Mouse (Mus musculus): Measurements from ENCODE around the gene Epo. TPM values are rescaled to one million over a fixed set of nuclear protein-coding genes. Genes with fewer than 3 reads are reported as not detected.

Gene Epo
- polyA plus RNA-seq, 1 experiment from 2014 or later: not detected

DNA sequence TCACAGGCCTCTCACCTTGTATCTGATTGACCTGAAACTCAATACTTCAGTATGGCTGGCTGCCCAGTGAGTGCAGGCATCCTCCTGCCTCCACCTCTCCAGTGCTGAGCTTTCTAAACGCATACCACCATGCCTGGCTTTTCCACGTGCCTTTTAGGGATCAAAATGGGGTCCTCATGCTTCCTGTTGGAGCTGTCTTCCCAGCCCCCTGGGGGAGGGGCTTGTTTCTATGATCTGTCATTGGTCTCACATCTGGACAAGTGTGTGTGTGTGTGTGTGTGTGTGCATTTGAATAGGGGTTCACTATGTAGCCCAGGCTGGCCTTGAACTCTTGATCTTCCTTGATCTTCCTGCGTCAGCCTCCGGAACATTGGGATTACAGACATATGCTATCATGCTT is 4.4 kb upstream of the Epo start:
- no peak overlapping the region for H3K9ac ChIP-seq
- ATAC-seq (ENCODE audit: insufficient number of reproducible peaks, insufficient read depth, low FRiP score, low TSS enrichment, low read depth): no peak
- 0 out of 2 replicates have a peak, but pooled peaks cover 3% of the 10 kb centered on the region for H3K4me1 ChIP-seq
- no peaks in the 10 kb centered on the region for H3K36me3 ChIP-seq
- 61% methylated on average over 4 of the region's 4 CpGs for WGBS
- H3K9me3 ChIP-seq: no peaks in the 10 kb centered on the region
- no peak overlapping the region for H3K4me3 ChIP-seq
- no peak overlapping the region for H3K27ac ChIP-seq
- no peaks in the 10 kb centered on the region for H3K27me3 ChIP-seq
- no peak overlapping the region for H3K4me2 ChIP-seq

DNA sequence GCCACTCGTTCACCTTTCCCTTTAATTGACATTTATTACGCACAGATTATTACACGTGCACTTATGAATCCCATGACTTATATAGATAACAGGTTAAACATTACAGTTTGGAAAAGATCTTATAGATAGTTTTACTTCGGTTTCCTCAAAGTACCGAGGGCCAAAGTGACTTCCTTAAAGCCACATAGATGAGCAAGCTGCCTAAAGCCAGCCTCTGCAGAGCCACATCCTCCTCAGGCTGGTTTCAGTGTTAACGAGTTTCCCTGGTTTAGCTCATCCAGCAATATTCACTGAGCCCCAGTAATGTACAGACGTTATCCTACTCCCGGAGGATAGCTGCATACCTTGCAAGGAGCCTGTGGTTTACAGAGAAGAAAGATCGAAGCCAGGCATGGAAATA is 2.3 kb upstream of the Epo start:
- 82% methylated on average over 9 of the region's 9 CpGs for WGBS
- peaks cover 7% of the 10 kb centered on the region for H3K4me1 ChIP-seq
- no peaks in the 10 kb centered on the region for H3K36me3 ChIP-seq
- no peaks in the 10 kb centered on the region for H3K27me3 ChIP-seq
- no peak overlapping the region for H3K4me3 ChIP-seq
- H3K9ac ChIP-seq: no peak overlapping the region
- no peak overlapping the region for H3K4me2 ChIP-seq
- H3K9me3 ChIP-seq: no peaks in the 10 kb centered on the region
- no peak for ATAC-seq (ENCODE audit: insufficient number of reproducible peaks, insufficient read depth, low FRiP score, low TSS enrichment, low read depth)
- no peak overlapping the region for H3K27ac ChIP-seq

DNA sequence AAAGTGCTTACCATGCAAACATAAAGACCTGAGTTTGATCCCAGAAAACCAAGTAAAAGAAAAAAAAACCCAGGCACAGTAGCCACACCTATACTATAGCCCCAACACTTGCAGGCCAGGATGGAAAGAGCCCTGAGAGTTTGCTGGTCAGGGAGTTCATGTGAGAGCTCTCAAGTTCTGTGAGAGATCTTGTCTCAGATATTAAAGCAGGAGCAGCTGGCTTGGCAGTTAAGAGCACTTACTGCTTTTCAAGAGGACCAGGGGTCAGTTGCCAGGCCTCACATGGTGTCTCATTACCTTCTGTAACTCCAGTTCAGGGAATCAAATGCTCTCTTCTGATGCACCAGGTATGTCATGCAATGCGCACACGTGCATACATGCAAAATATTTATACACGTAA is 1.7 kb upstream of the Epo start:
- H3K4me3 ChIP-seq: no peak overlapping the region
- WGBS: 89% methylated on average over 3 of the region's 3 CpGs
- no peak for ATAC-seq (ENCODE audit: insufficient number of reproducible peaks, insufficient read depth, low FRiP score, low TSS enrichment, low read depth)
- no peaks in the 10 kb centered on the region for H3K27me3 ChIP-seq
- H3K27ac ChIP-seq: no peak overlapping the region
- H3K9ac ChIP-seq: no peak overlapping the region
- H3K36me3 ChIP-seq: peaks cover 5% of the 10 kb centered on the region
- no peak overlapping the region for H3K4me2 ChIP-seq
- H3K9me3 ChIP-seq: no peaks in the 10 kb centered on the region
- H3K4me1 ChIP-seq: peaks cover 13% of the 10 kb centered on the region

DNA sequence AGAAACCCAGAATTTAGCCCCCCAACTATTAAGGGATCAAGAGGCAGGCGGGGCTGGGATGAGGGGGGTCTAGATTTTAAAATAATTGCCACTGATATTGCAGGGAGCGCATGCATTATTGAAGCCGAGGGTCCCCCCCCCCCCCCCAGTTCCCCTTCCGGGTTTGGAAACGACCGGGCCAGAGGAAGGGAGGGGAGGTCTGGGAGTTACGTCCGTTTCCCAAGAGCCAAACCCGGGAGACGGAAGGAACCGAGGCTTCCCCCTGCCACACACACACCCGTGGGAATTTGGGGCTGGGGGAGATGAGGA is 280 bp downstream of the Epo start:
- peak overlapping the region; percentile 94 for H3K9ac ChIP-seq
- H3K27me3 ChIP-seq: no peaks in the 10 kb centered on the region
- peak overlapping the region; percentile 91 for H3K4me3 ChIP-seq
- ATAC-seq (ENCODE audit: insufficient number of reproducible peaks, insufficient read depth, low FRiP score, low TSS enrichment, low read depth): no peak
- 0% methylated on average over 11 of the region's 12 CpGs for WGBS
- peak overlapping the region; percentile 93 for H3K27ac ChIP-seq
- no peaks in the 10 kb centered on the region for H3K9me3 ChIP-seq
- H3K4me2 ChIP-seq: peak overlapping the region; percentile 97
- peaks cover 19% of the 10 kb centered on the region for H3K4me1 ChIP-seq
- H3K36me3 ChIP-seq: peaks cover 25% of the 10 kb centered on the region

DNA sequence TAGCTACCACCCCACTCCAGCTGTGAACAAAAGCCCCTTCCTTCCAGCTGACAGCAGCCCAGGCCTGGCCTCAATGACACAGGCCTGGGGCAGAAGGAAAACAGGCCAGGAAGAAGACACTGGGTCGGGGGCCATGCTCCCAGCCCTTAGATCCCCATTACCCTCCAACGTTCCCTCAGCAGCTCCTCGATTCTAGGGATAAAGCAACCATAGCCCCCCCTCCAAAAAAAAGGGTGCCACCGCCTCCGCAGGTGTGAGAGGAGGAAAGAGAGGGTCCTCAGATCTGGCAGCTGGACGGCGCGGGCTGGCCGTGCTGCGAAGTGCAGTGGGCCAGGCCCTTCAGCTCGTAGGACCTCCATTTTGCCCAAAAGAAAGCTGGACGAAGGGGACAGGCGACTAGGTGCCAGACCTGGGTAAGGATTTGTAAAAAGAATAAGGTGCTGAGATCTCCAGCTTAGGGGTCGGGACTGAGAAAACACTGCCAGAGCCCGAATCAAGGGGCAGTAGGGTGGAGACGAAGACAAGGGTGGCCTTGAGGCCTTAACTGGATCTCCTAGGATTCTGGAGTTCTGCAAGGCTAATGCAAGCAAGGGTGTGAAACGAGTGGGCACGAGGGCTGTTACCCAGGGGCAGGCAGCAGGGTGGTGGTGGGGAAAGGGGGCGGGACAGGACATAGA is 773 bp downstream of the Epo start:
- H3K9me3 ChIP-seq: no peaks in the 10 kb centered on the region
- H3K36me3 ChIP-seq: peaks cover 30% of the 10 kb centered on the region
- H3K9ac ChIP-seq: peak overlapping the region; percentile 94
- H3K4me1 ChIP-seq: peaks cover 16% of the 10 kb centered on the region
- peak overlapping the region; percentile 91 for H3K4me3 ChIP-seq
- peak overlapping the region; percentile 93 for H3K27ac ChIP-seq
- under 1% methylated on average over 19 of the region's 19 CpGs for WGBS
- H3K27me3 ChIP-seq: no peaks in the 10 kb centered on the region
- H3K4me2 ChIP-seq: peak overlapping the region; percentile 97
- no peak for ATAC-seq (ENCODE audit: insufficient number of reproducible peaks, insufficient read depth, low FRiP score, low TSS enrichment, low read depth)

DNA sequence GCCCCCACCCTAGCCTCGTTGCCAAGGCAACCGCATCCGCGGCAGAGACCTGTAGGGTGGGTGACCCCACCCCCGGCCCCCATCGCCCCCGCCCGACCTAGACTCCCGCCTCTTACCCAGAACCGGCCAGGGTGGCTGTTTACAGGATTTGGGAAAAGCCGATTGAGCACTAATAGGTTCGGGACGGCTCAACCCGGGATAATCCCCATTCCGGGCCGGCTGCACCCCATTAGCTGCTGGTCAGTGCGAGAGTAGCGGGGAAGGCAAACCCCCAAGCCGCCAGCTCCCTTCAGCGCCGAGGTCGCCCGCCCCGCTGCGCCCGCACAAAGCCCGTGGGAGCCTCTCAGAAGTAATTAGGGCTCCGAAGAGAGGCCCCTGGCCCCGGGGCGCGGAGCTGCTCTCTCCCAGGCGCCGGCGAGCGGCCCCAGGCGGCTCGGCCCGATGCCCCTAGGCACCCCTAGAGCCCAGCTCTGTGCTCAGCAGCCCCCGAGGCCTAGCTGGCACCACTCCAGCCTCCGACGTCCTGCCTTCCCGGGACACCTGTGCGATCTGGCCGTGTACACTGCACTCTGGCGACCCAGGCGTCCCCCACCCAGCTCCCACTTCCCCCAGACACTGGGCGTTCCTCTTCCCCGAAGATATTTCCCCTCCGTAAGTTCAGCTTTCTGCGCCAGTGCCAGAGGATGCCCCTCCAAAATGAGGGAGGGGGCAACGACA is 1.5 kb downstream of the Epo start:
- Histone ChIP-seq H3K4me3 (peak overlapping the region; percentile 91), H3K4me2 (peak overlapping the region; percentile 97), H3K27ac (peak overlapping the region; percentile 93), H3K9me3 (no peaks in the 10 kb centered on the region), H3K27me3 (no peaks in the 10 kb centered on the region), H3K9ac (peak overlapping the region; percentile 94), H3K4me1 (peaks cover 17% of the 10 kb centered on the region), H3K36me3 (peaks cover 37% of the 10 kb centered on the region)
- ATAC-seq (ENCODE audit: insufficient number of reproducible peaks, insufficient read depth, low FRiP score, low TSS enrichment, low read depth): no peak; the same call in 1 of the 2 replicates
- WGBS: 0% methylated on average over 51 of the region's 51 CpGs

DNA sequence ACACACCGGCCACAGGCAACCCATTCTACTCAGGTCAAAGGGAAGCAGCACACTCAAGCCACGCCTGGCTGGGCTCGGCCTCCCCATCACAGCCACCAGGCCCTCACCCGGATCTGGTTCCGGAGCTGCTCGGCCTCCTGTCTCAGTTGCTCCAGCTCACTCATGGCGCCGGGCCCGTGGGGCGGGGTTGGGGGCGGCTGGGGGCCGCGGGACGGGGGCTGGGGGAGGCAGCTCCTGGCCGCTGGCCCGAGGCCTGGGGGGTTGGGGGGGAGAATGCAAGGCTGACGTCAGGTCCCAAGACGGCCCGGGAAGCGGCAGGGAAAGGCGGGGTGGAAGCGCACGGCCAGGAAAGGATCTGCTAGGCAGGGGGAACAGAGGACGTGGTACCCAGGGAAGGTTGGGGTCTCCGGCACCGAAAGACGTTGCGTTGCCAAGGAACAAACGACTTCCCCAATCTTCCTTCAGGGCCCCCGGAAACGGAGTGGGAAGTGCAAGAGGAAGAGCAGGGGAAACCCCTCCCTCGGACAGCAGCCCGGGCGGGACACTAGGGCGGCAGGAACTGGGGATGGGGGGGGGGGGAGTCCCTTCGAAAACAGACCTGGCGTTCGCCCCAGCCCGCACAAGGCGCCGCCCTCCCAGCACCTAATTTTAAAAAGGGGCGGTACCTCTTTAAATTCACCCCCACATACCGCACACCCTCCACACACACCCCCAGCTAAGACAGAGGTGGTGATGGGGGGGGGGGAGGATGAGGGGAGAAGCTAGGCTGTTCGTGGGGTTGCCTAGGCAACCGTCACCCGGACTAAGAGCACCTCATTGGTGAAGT is 2.2 kb downstream of the Epo start:
- Histone ChIP-seq H3K9me3 (no peaks in the 10 kb centered on the region), H3K27ac (peak overlapping the region; percentile 93), H3K36me3 (peaks cover 44% of the 10 kb centered on the region), H3K9ac (peak overlapping the region; percentile 94), H3K4me3 (peak overlapping the region; percentile 91), H3K4me1 (peaks cover 23% of the 10 kb centered on the region), H3K4me2 (peak overlapping the region; percentile 97), H3K27me3 (no peaks in the 10 kb centered on the region)
- WGBS: under 1% methylated on average over 45 of the region's 46 CpGs
- ATAC-seq (ENCODE audit: insufficient number of reproducible peaks, insufficient read depth, low FRiP score, low TSS enrichment, low read depth): peak; percentile 29; the same call in 1 of the 2 replicates

DNA sequence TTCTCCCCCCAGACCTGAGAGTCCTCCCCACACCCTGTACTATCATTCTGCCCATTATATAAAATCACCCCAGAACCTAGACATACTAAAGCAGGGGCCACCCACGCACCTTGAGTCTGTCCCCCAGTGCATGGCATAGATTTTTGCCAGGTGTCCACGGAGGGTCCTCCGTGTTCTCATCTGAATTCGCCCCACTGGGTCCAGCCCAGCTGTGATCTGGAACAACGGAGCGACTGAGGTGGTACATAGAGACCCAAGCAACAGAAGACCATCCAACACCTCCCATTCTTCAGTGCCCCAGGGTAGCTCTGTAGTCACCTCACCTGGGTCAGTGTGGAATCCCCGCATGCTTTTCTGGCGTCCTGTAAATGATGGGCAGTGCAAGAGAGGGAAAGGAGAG is 3.0 kb downstream of the Epo start:
- H3K4me3 ChIP-seq: peak overlapping the region; percentile 91
- H3K4me2 ChIP-seq: peak overlapping the region; percentile 97
- no peaks in the 10 kb centered on the region for H3K9me3 ChIP-seq
- H3K9ac ChIP-seq: peak overlapping the region; percentile 94
- ATAC-seq (ENCODE audit: insufficient number of reproducible peaks, insufficient read depth, low FRiP score, low TSS enrichment, low read depth): no peak
- 69% methylated on average over 8 of the region's 8 CpGs for WGBS
- H3K4me1 ChIP-seq: peaks cover 23% of the 10 kb centered on the region
- peaks cover 51% of the 10 kb centered on the region for H3K36me3 ChIP-seq
- no peaks in the 10 kb centered on the region for H3K27me3 ChIP-seq
- H3K27ac ChIP-seq: peak overlapping the region; percentile 93

DNA sequence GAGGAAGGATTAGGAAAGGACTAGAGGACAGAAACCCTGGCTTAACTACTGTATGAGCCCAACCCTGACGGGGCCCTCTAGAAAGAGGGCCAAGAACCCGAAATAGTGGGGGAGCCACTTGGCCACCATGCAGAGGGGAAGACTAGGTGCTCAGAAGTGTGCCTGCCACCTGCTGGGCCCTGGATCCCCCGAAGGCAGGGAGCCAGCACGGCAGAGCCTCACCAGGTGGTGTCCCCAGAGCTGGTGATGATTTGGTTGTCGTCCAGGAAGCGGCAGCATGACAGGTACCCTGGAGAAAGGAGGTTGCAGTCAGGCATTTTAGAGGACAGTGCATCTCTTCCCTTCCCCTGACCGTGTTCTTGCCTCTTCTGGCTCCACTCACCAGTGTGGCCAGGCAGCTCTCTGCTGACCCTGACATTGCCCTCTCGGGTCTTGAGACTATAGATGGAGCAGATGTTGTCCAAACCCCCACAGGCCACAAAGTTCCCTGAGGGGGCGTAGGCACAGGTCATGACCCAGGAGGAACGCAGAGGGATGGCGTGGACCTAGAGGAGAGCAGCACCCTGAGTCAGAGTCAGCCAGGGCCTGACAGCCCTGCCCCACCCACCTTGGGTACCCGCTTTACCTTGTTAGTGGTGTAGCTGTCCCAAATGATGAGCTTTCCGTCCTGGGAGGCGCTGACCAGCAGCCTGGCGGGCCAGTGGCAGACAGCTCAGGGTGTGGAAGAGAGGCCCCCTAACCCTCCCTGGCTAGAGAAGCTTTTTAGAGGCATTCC is 3.6 kb downstream of the Epo start:
- Histone ChIP-seq H3K27me3 (no peaks in the 10 kb centered on the region), H3K27ac (peak overlapping the region; percentile 93; the same call in 1 of the 2 replicates), H3K9ac (peak overlapping the region; percentile 94; the same call in 1 of the 2 replicates), H3K9me3 (no peaks in the 10 kb centered on the region), H3K4me1 (peaks cover 23% of the 10 kb centered on the region), H3K4me2 (peak overlapping the region; percentile 97; the same call in 1 of the 2 replicates), H3K4me3 (peak overlapping the region; percentile 91; the same call in 1 of the 2 replicates), H3K36me3 (peaks cover 57% of the 10 kb centered on the region)
- ATAC-seq (ENCODE audit: insufficient number of reproducible peaks, insufficient read depth, low FRiP score, low TSS enrichment, low read depth): no peak
- WGBS: 70% methylated on average over 15 of the region's 15 CpGs

DNA sequence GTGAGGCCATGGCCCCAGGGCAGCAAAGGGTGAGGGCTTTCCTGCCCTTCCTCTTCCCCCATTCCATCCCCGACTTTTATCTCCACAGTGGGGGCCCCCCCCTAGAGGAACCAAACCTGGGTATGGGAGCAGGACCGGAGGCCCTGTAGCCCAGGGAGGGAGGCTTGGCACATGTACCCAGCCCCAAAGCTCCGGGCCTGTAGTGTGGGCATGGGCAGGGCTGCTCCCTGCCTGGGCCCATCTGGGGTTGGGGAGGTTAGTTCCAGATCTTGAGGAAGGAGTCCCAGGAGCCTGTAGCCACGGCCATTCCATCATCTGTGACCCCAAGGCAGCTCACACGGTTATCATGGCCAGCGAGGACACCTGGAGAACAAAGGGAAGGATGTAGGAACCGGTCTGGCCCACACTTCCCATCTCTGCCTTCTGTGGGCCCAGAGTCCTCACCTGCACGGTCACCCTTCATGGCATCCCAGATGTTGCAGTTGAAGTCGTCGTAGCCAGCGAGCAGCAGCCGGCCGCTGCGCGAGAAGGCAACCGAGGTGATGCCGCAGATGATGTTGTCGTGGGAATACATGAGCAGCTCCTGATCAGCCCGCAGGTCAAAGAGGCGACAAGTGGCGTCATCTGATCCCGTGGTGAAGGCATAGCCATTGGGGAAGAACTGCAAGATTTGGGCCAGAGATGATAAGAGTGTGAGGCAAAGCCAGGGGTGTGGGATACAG is 4.6 kb downstream of the Epo start:
- Histone ChIP-seq H3K9me3 (no peaks in the 10 kb centered on the region), H3K4me2 (no peak overlapping the region), H3K4me1 (peaks cover 23% of the 10 kb centered on the region), H3K4me3 (no peak overlapping the region), H3K27ac (no peak overlapping the region), H3K36me3 (peaks cover 67% of the 10 kb centered on the region), H3K9ac (no peak overlapping the region), H3K27me3 (no peaks in the 10 kb centered on the region)
- no peak for ATAC-seq (ENCODE audit: insufficient number of reproducible peaks, insufficient read depth, low FRiP score, low TSS enrichment, low read depth)
- WGBS: 85% methylated on average over 22 of the region's 22 CpGs
